In genomic region chr11:78343381-78344327, GRCm38 (mm10) we compare ENCODE assay signal across 8 mouse cellular contexts. TPM values are rescaled to one million over a fixed set of nuclear protein-coding genes. Genes with fewer than 3 reads are reported as not detected.
A peak's percentile ranks its signal among the peaks of the same experiment; 100 is the strongest.
DNase-seq lines count a peak whose midpoint lies in the region; ATAC-seq and TF ChIP-seq lines count a peak whose summit lies in the region.

Unc119 (plus strand) TSS chr11:78343482.

- DNase-seq in adipocyte (ENCODE audit: low spot score): peak; percentile 68
- DNase-seq in cerebellum, postnatal 36 days: peak; percentile 55 to 75
- peak; percentile 76 for DNase-seq in gastrocnemius, postnatal 10 days
- peak; percentile 89 for DNase-seq in hindbrain, postnatal 0 days (ENCODE audit: low spot score)
- peak in 1 of 2 experiments; percentile 69 for DNase-seq in left cerebral cortex, adult 8-10 months (ENCODE audit: low spot score in 2 of 2)
- DNase-seq in right cerebral cortex, adult 18-20 months: peak; percentile 76
- DNase-seq in urinary bladder, postnatal 25 days (ENCODE audit: low spot score): peak; percentile 78

- peak within 1 kb of the TSS; percentile 86 for H3K27ac ChIP-seq in hindbrain, postnatal 0 days

- peaks cover 15% of the 10 kb centered on the region; the same call in 1 of the 2 replicates for H3K4me1 ChIP-seq in hindbrain, postnatal 0 days (ENCODE audit: insufficient read depth, low read length)

- ATAC-seq in hindbrain, postnatal 0 days: peak; percentile 70
- ATAC-seq in megakaryocyte, adult 5-6 weeks (ENCODE audit: poor library complexity, severe bottlenecking): peak; percentile 68

- H3K36me3 ChIP-seq in hindbrain, postnatal 0 days (ENCODE audit: insufficient read depth, low read length): peaks cover 26% of the 10 kb centered on the region

- no peak for TF ChIP-seq CTCF in hindbrain, postnatal 0 days (IDR thresholded peaks at IDR 0.05; ENCODE audit: low read depth)

- WGBS in hindbrain, postnatal 0 days: 1% methylated on average over 59 of the region's 66 CpGs

- peak within 1 kb of the TSS; percentile 83 for H3K4me2 ChIP-seq in hindbrain, postnatal 0 days (ENCODE audit: low read depth, low read length)

- H3K9ac ChIP-seq in hindbrain, postnatal 0 days (replicated peaks; ENCODE audit: low read length): peak within 1 kb of the TSS; percentile 93

- no peaks in the 10 kb centered on the region for H3K27me3 ChIP-seq in hindbrain, postnatal 0 days (ENCODE audit: insufficient read depth, low read length)

- peak within 1 kb of the TSS; percentile 86 for H3K4me3 ChIP-seq in hindbrain, postnatal 0 days (ENCODE audit: low read length)

- H3K9me3 ChIP-seq in hindbrain, postnatal 0 days (ENCODE audit: low read length): no peaks in the 10 kb centered on the region

RNA-seq across cellular contexts. Expression of gene Unc119, which starts in this region (rescaled TPM):
- total RNA-seq in gastrocnemius, postnatal 10 days (2021): 10 to 100 TPM; 26.2 to 28.4 TPM
- 125 and 154 TPM in 2 replicates for total RNA-seq in hindbrain, postnatal 0 days (2014; rRNA removed)
- 76.2 and 82.0 TPM in 2 replicates for polyA plus RNA-seq in hindbrain, postnatal 0 days (2015; fragmentation: Nextera tagmentation; extraction: Ambion mirVana)
- 10 to 100 TPM; 28.5 to 34.5 (median 30.6) TPM for total RNA-seq in left cerebral cortex, adult 8-10 months (2022)
- total RNA-seq in megakaryocyte, adult 5-6 weeks (2015): 94.0 and 96.6 TPM in 2 replicates
- total RNA-seq in megakaryocyte, adult 5-6 weeks (2017): 54.2 and 56.7 TPM in 2 replicates
